Mouse (Mus musculus) liver, adult 2 months (tissue): ENCODE measurements around the gene Efcab5. TPM values are rescaled to one million over a fixed set of nuclear protein-coding genes. Genes with fewer than 3 reads are reported as not detected.

Experiments used
- DNase-seq: peaks from one replicate; pipeline ENCODE4 v3.0.0-alpha.2; 2011; ENCODE audit warnings: low read depth, low spot score; ENCODE audit errors: extremely low read depth
- H3K27ac ChIP-seq: fragments of 200-500 bp; replicated peaks from 2 replicates; pipeline ENCODE4 v1.5.1; 2012; ENCODE audit warnings: low read depth, mild to moderate bottlenecking, control low read depth, inconsistent platforms, low read length; ENCODE audit not compliant: insufficient read depth
- H3K27me3 ChIP-seq: fragments of 200-500 bp; 2 replicates; pipeline ENCODE4 v1.6.1; 2012; ENCODE audit warnings: mild to moderate bottlenecking, moderate library complexity, low read length, inconsistent platforms; ENCODE audit not compliant: control insufficient read depth, insufficient read depth
- H3K36me3 ChIP-seq: fragments of 200-500 bp; 2 replicates; pipeline ENCODE4 v1.6.1; 2012; ENCODE audit warnings: low read length, inconsistent platforms; ENCODE audit not compliant: control insufficient read depth, insufficient read depth
- H3K4me1 ChIP-seq: fragments of 200-500 bp; 2 replicates; pipeline ENCODE4 v1.6.1; 2011; ENCODE audit warnings: low read length; ENCODE audit not compliant: control insufficient read depth, insufficient read depth
- H3K4me3 ChIP-seq: fragments of 200-500 bp; 2 replicates; pipeline ENCODE4 v1.5.1; 2011; ENCODE audit warnings: low read depth, mild to moderate bottlenecking, control low read depth, low read length, moderate library complexity; ENCODE audit not compliant: insufficient read depth
- H3K79me2 ChIP-seq: fragments of 200-500 bp; 2 replicates; pipeline ENCODE4 v1.6.1; 2012; ENCODE audit warnings: inconsistent platforms, mild to moderate bottlenecking, low read length, moderate library complexity; ENCODE audit not compliant: control insufficient read depth, insufficient read depth
- H3K9ac ChIP-seq: fragments of 200-500 bp; 2 replicates; pipeline ENCODE4 v1.6.1; 2012; ENCODE audit warnings: low read depth, mild to moderate bottlenecking, control low read depth, inconsistent platforms, low read length
- CTCF ChIP-seq: fragments of 200-500 bp; IDR thresholded peaks from 2 replicates; pipeline ENCODE4 v1.5.1; 2011; ENCODE audit warnings: low read depth, low read length, control low read depth
- POLR2A ChIP-seq: fragments of 200-500 bp; IDR thresholded peaks from 2 replicates; pipeline ENCODE4 v1.6.1; 2011; ENCODE audit warnings: low read length, control low read depth; ENCODE audit not compliant: insufficient read depth; ENCODE audit errors: extremely low read depth
- WGBS: fragments of 180-500 bp; shearing (Covaris S2); methylation state at CpG from one replicate; pipeline ENCODE4 v1.1.7; 2018; 5-methylcytosine and 5-hydroxymethylcytosine counted together
- polyA plus RNA-seq: library from polyadenylated mRNA; depleted of rRNA; stranded (reverse); fragments of >200 nt; gene quantifications from 2 replicates; pipeline ENCODE4 v1.2.3, GENCODE M21; 2012; rRNA removed
- total RNA-seq: library from RNA; depleted of rRNA; stranded (reverse); fragments of >200 nt; gene quantifications from 2 replicates; pipeline ENCODE4 v1.2.3, GENCODE M21; 2014; rRNA removed

The Efcab5 gene
- 0.07 and 0.09 TPM in 2 replicates for total RNA-seq
- polyA plus RNA-seq = not detected in 2 replicates

DNA sequence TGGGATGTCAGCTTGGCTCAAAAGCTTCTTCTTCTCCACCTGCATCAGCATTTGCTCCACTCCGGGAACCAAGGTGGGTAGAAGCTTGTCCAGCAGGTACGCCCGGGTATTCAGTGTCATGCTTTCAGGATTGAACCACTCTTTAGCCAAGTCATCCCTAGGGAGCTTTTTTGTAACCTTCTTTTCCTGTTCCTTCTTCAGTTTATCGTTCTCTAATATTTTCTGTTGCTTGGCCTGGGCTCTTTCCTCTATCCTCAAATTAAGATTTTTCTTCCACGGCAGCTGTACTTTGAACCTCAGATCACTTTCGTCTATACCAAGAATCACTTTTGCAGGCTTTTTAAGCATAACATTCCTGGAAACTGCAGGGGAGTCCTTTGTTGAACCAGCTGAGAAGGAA, at the start of gene Efcab5:
Gene Efcab5, minus strand, starts transcription at position 101 of the 400 bp plus-strand sequence.
- no peak within 1 kb of the TSS for H3K4me3 ChIP-seq
- no peaks in the 10 kb centered on the region for H3K4me1 ChIP-seq
- H3K27ac ChIP-seq = no peak within 1 kb of the TSS
- WGBS = 86% methylated on average over 6 of the region's 6 CpGs
- no peak for DNase-seq
- H3K9ac ChIP-seq = no peak within 1 kb of the TSS
- H3K27me3 ChIP-seq = no peaks in the 10 kb centered on the region
- no peaks in the 10 kb centered on the region for H3K79me2 ChIP-seq
- no peaks in the 10 kb centered on the region for H3K36me3 ChIP-seq
- TF ChIP-seq CTCF = no peak
- TF ChIP-seq POLR2A = no peak

DNA sequence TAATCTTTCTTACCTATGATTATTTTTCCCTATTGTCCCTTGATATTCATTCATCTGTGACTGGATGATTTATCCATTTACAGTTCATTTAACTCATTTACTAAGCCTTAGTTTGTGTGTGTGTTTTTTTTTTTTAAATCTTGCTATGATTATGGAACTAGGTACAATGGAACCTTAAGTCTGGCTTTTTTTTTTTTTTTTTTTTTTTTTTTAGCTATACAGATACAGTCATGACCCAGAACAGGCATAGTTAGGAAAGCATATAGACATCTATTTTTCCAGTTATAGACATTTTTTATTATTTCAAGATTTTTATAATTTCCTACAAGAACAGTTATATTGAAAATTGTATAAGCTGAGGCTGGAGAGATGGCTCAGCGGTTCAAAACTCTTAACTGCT, 46.5 kb upstream of the Efcab5 start:
- no peaks in the 10 kb centered on the region for H3K27me3 ChIP-seq
- TF ChIP-seq CTCF (no peak), POLR2A (no peak)
- H3K79me2 ChIP-seq = no peaks in the 10 kb centered on the region
- no peak overlapping the region for H3K4me3 ChIP-seq
- no peak overlapping the region for H3K9ac ChIP-seq
- H3K27ac ChIP-seq = no peak overlapping the region
- DNase-seq = no peak
- 100% methylated on average over 1 of the region's 1 CpGs for WGBS
- no peaks in the 10 kb centered on the region for H3K36me3 ChIP-seq
- no peaks in the 10 kb centered on the region for H3K4me1 ChIP-seq

DNA sequence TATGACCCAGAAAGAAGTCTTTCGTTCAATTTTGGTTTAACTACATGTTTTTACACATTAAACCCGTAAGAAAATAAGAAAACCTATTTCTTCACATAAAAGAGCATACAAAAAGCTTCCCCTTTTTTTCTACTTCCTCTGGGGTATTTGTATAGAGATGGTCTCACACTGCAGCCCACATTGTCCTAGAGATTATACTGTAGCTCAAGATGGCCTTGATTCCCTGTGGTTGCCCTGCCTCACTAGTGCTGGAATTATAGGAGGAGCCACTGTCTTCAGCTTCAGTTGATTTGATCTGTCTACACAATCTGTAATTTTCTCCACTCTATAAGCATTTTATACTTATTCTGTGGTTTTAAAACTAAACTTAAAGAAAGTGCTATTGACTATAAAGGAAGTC, 42.7 kb upstream of the Efcab5 start:
- Histone ChIP-seq H3K9ac (no peak overlapping the region), H3K79me2 (no peaks in the 10 kb centered on the region), H3K36me3 (no peaks in the 10 kb centered on the region), H3K4me3 (no peak overlapping the region), H3K4me1 (no peaks in the 10 kb centered on the region), H3K27me3 (no peaks in the 10 kb centered on the region), H3K27ac (no peak overlapping the region)
- DNase-seq = no peak
- TF ChIP-seq POLR2A (no peak), CTCF (no peak)
- 95% methylated on average over 2 of the region's 2 CpGs for WGBS

DNA sequence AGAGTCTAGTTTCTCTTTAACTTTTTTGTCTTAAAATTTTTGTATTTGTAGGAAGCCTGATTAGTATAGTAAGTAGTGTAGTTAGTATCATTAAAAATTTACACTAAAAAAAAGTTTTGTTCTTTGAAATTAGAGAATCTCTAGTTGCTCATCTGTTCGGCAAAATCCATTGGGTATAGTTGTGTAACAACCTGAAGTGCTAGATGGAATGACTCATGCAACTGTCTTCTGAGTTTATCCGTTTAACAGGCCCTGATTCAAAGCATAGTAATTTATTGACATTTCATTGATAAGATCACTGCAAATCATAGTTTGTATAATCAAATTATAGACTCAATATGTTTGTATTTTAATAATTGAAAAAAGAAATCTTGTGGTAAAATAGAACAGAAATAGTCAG, 42.0 kb upstream of the Efcab5 start:
- no peaks in the 10 kb centered on the region for H3K79me2 ChIP-seq
- no peak overlapping the region for H3K4me3 ChIP-seq
- TF ChIP-seq POLR2A (no peak), CTCF (no peak)
- H3K36me3 ChIP-seq = no peaks in the 10 kb centered on the region
- H3K27me3 ChIP-seq = no peaks in the 10 kb centered on the region
- H3K27ac ChIP-seq = no peak overlapping the region
- H3K4me1 ChIP-seq = no peaks in the 10 kb centered on the region
- no peak for DNase-seq
- 50% methylated on average over 2 of the region's 2 CpGs for WGBS
- H3K9ac ChIP-seq = no peak overlapping the region

DNA sequence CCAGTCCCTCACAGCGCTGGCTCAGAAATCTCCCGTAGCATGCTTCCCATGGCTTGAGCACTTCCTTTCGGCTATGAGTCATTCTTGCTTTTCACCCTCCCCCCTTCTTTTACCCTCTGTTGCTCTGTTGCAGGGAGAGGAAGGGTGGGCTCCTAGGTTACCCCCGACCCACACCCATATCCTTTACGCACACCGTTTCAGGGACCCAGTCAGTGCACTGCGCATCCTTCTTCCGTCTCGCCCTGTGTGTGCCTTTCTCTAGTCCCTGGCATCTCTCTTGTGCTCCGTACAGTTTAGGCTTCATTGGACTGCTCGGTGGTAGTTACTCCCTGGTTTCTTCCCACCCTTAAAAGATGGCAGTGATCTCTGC, 28.0 kb upstream of the Efcab5 start:
- H3K4me3 ChIP-seq = peak overlapping the region; percentile 97
- H3K27ac ChIP-seq = no peak overlapping the region
- 7% methylated on average over 11 of the region's 11 CpGs for WGBS
- H3K36me3 ChIP-seq = no peaks in the 10 kb centered on the region
- TF ChIP-seq POLR2A = no peak
- TF ChIP-seq CTCF = no peak
- no peak for DNase-seq
- peak overlapping the region; percentile 92 for H3K9ac ChIP-seq
- H3K4me1 ChIP-seq = peaks cover 6% of the 10 kb centered on the region; the same call in 1 of the 2 replicates
- no peaks in the 10 kb centered on the region for H3K27me3 ChIP-seq
- no peaks in the 10 kb centered on the region; the same call in 1 of the 2 replicates for H3K79me2 ChIP-seq

DNA sequence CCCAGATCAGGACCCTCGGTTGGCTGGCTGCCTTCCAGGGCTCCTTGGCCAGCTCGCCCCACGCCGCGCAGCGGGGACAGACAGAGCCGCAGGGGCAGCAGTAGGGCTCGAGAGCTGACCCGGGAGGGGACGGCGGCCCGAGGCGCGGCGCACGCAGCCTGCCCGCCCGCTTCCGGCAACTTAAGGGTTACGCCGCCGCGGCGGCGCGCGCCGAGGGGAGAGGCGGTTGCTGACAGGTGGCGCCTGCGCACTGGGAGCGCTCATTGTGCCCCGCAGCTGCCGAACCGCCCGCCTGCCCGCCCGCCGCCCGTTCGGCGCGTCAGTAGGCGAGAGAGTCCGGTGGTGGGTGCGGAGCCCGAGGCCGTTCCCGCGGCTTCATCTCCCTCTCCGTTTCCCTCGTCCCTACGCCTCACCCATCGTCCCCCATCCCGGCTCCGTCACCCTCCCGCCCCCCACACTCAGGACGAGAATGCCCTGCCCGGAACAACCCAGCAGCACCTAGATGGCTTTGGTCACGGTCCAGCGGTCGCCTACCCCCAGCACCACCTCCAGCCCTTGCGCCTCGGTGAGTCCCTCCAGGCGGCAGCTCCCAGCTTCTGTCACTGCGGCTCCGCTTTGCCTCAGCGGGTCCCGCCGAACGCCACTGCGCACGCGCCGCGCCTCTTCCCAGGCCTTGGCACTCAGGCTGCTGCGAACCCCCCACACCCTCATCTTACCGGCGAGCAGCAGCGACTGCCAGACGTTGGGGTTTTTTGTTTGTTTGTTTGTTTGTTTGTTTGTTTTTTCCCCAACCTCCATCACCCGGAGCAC, 27.4 kb upstream of the Efcab5 start, which contains the start of gene Ssh2:
Gene Ssh2, plus strand, starts transcription at position 337 of the 810 bp plus-strand sequence.
- whole genome bisulfite sequencing = under 1% methylated on average over 69 of the region's 82 CpGs
- H3K4me3 ChIP-seq = peak within 1 kb of the TSS; percentile 97
- peak within 1 kb of the TSS; percentile 92 for H3K9ac ChIP-seq
- TF ChIP-seq POLR2A = 0 out of 2 replicates have a peak, but pooled peaks have one; percentile 9
- TF ChIP-seq CTCF = 0 out of 2 replicates have a peak, but pooled peaks have one; percentile 3
- H3K79me2 ChIP-seq = no peaks in the 10 kb centered on the region; the same call in 1 of the 2 replicates
- peak; percentile 50 for DNase-seq
- H3K4me1 ChIP-seq = peaks cover 6% of the 10 kb centered on the region; the same call in 1 of the 2 replicates
- no peaks in the 10 kb centered on the region for H3K36me3 ChIP-seq
- H3K27me3 ChIP-seq = no peaks in the 10 kb centered on the region
- H3K27ac ChIP-seq = peak within 1 kb of the TSS; percentile 8; the same call in 1 of the 2 replicates
